Mouse (Mus musculus) CH12.LX (cell line): ENCODE results near the gene Hgd.

Experiments
- CHD1 ChIP-seq: IDR thresholded peaks from 2 replicates; pipeline ENCODE4 v1.6.1; 2012; ENCODE audit warnings: low read depth, low read length, improper control_type of control experiment, inconsistent platforms
- CHD2 ChIP-seq: IDR thresholded peaks from 2 replicates; pipeline ENCODE4 v1.6.1; 2011; ENCODE audit warnings: low read length, improper control_type of control experiment
- CTCF ChIP-seq, 2 experiments: IDR thresholded peaks in 1 of 2; conservative IDR thresholded peaks in 1 of 2; 2 replicates each; pipeline ENCODE4 v1.5.1; 2011 to 2012; ENCODE audit warnings: low read depth in 2 of 2, low read length in 2 of 2, improper control_type of control experiment in 1 of 2, inconsistent platforms in 1 of 2, mild to moderate bottlenecking in 1 of 2, moderate library complexity in 1 of 2
- EP300 ChIP-seq: IDR thresholded peaks from 2 replicates; pipeline ENCODE4 v1.6.1; 2011; ENCODE audit warnings: low read length, improper control_type of control experiment
- HCFC1 ChIP-seq: IDR thresholded peaks from 2 replicates; pipeline ENCODE4 v1.6.1; 2012; ENCODE audit warnings: low read depth, mild to moderate bottlenecking, inconsistent platforms, low read length, improper control_type of control experiment
- JUND ChIP-seq: conservative IDR thresholded peaks from 2 replicates; pipeline ENCODE4 v1.6.1; 2011; ENCODE audit warnings: low read depth, low read length, improper control_type of control experiment
- MAX ChIP-seq: IDR thresholded peaks from 2 replicates; pipeline ENCODE4 v1.6.1; 2011; ENCODE audit warnings: low read length, improper control_type of control experiment
- POLR2A ChIP-seq: IDR thresholded peaks from 2 replicates; pipeline ENCODE4 v1.6.1; 2011; ENCODE audit warnings: low read depth, mild to moderate bottlenecking, improper control_type of control experiment, low read length
- USF1 ChIP-seq: IDR thresholded peaks from 2 replicates; pipeline ENCODE4 v1.6.1; 2014; ENCODE audit warnings: low read depth, mild to moderate bottlenecking, inconsistent platforms, low read length, improper control_type of control experiment
- USF2 ChIP-seq: conservative IDR thresholded peaks from 2 replicates; pipeline ENCODE4 v1.6.1; 2011; ENCODE audit warnings: low read depth, low read length, improper control_type of control experiment
- ZKSCAN1 ChIP-seq: IDR thresholded peaks from 2 replicates; pipeline ENCODE4 v1.6.1; 2012; ENCODE audit warnings: low read depth, inconsistent platforms, low read length, improper control_type of control experiment, borderline replicate concordance
- ZMIZ1 ChIP-seq: IDR thresholded peaks from 2 replicates; pipeline ENCODE4 v1.6.1; 2012; ENCODE audit warnings: low read depth, mild to moderate bottlenecking, inconsistent platforms, low read length, improper control_type of control experiment

DNA sequence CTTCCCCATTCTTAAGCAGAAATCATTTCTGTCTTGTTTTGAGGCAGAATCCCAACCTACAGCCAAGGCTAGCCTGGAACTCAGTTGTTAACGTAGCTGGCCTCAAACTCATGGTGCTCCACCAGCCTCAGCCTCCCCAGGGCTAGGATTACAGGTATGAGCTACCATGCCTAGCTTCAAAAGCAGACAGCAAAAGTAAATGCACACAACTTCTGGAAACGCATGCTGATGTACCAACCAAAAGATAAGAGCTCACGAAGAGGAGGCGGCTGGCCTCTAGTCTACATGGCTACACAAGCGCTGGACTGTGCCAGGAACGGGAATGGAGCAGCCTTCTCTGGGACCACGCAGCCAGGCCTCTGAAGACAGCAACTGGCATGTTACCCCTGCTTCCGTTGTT is 68.0 kb downstream of the Hgd start:
- TF ChIP-seq HCFC1, result no peak
- no peak for TF ChIP-seq POLR2A
- TF ChIP-seq USF2, result no peak
- no peak for TF ChIP-seq MAX
- TF ChIP-seq ZMIZ1, result no peak
- no peak for TF ChIP-seq CTCF (conservative IDR thresholded peaks at IDR 0.05 in 1 of 2, IDR thresholded peaks at IDR 0.05 in 1 of 2; ENCODE audit: low read depth in 2 of 2, low read length in 2 of 2)
- TF ChIP-seq CHD1, result no peak
- no peak for TF ChIP-seq CHD2
- no peak for TF ChIP-seq USF1
- no peak for TF ChIP-seq ZKSCAN1
- TF ChIP-seq JUND, result no peak
- TF ChIP-seq EP300, result no peak
